Mouse (Mus musculus) bone marrow, adult 2 months (tissue): ENCODE measurements around the gene Hoxb7. TPM values are rescaled to one million over a fixed set of nuclear protein-coding genes. Genes with fewer than 3 reads are reported as not detected.

Experiments used
- H3K27ac ChIP-seq: fragments of 200-500 bp; 2 replicates; pipeline ENCODE4 v1.5.1; 2012; ENCODE audit warnings: low read depth, mild to moderate bottlenecking, control low read depth, inconsistent platforms, low read length; ENCODE audit not compliant: control insufficient read depth, poor library complexity, insufficient read depth
- H3K4me1 ChIP-seq: fragments of 200-500 bp; 2 replicates; pipeline ENCODE4 v1.6.1; 2011; ENCODE audit warnings: low read length; ENCODE audit not compliant: control insufficient read depth, insufficient read depth
- H3K4me3 ChIP-seq: fragments of 200-500 bp; replicated peaks from 2 replicates; pipeline ENCODE3; 2011; ENCODE audit warnings: mild to moderate bottlenecking, low read depth, low read length, control low read depth; ENCODE audit not compliant: control insufficient read depth
- CTCF ChIP-seq: fragments of 200-500 bp; IDR thresholded peaks from 2 replicates; pipeline ENCODE4 v1.5.1; 2011; ENCODE audit warnings: low read length, control low read depth; ENCODE audit not compliant: control insufficient read depth, insufficient read depth
- POLR2A ChIP-seq: fragments of 200-500 bp; IDR thresholded peaks from 2 replicates; pipeline ENCODE4 v1.6.1; 2011; ENCODE audit warnings: low read depth, mild to moderate bottlenecking, control low read depth, low read length, borderline replicate concordance; ENCODE audit not compliant: control insufficient read depth
- WGBS: fragments of 180-500 bp; shearing (Covaris S2); methylation state at CpG from one replicate; pipeline ENCODE4 v1.1.7; 2018; 5-methylcytosine and 5-hydroxymethylcytosine counted together
- polyA plus RNA-seq: library from polyadenylated mRNA; stranded (reverse); fragments of >200 nt; gene quantifications from 2 replicates; pipeline ENCODE4 v1.2.4, GENCODE M21; 2011; ENCODE audit warnings: low replicate concordance; ENCODE audit not compliant: missing spikeins, insufficient read depth, insufficient read length

The Hoxb7 gene
- polyA plus RNA-seq, 1 experiment: 2.5 TPM

DNA sequence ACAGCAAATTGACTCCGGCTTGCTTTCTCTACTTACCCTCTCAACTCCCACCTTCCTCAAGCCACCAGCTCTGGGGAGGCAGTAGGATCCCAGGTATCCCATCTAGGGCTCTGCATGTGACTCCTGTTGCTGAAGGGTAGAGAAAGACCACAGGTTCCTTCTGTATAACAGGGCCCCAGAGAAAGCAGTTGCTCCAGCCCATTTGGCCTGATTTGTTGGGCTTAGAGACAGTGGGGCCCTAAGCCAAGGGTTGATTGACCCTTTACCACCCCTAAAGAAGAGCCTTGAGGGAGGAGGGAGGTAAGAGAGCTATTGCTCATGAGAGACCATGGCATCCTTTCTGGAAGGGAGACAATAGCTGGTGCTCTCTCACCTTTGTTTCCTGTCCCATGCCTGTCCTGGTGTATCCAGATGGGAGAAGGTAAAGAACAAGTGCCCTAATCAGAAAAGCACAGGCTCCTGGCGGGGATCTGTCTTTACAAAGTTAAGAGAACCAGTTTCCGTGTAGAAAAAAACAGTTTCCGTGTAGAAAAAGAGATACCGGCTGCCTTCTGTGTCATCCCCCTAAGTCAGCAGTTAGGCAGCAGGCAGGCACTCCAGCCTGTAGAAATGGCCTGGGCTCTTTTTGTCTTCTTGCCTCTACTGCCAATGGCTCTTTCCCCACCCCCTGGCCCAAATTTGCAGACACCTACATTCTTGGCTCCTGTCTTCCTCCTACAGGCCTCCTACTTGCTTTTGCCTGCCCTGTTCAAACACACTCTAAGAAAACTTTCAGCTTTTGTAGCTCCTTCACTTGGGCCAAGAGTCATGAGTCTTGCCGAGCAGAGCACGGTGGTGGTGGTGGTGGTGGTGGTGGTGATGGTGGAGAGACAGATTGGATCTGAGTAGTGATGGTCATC lies 52.8 kb downstream of the Hoxb7 start:
- TF ChIP-seq POLR2A: no peak
- no peak for TF ChIP-seq CTCF
- no peak overlapping the region for H3K27ac ChIP-seq
- WGBS: 78% methylated on average over 7 of the region's 7 CpGs
- no peaks in the 10 kb centered on the region; the same call in 1 of the 2 replicates for H3K4me1 ChIP-seq
- H3K4me3 ChIP-seq: no peak overlapping the region

Other genes starting within 250 kb of the Hoxb7 start
- gene Ube2z, start 221.2 kb upstream of the Hoxb7 start, polyA plus RNA-seq: 16.8 and 26.9 TPM in 2 replicates
- 93.8 and 117 TPM in 2 replicates for gene Atp5g1, start 211.0 kb upstream of the Hoxb7 start, polyA plus RNA-seq
- 7.2 TPM in 1 of 2 replicates, not detected in the other for gene Calcoco2, start 174.7 kb upstream of the Hoxb7 start, polyA plus RNA-seq
- gene Ttll6, start 152.8 kb upstream of the Hoxb7 start, polyA plus RNA-seq: not detected in 2 replicates
- not detected in 2 replicates for gene Hoxb13, start 92.3 kb upstream of the Hoxb7 start, polyA plus RNA-seq
- gene Hoxb9, start 15.2 kb upstream of the Hoxb7 start, polyA plus RNA-seq: 0.77 TPM in 1 of 2 replicates, not detected in the other
- 0.75 TPM in 1 of 2 replicates, not detected in the other for gene Hoxb8, start 4.7 kb upstream of the Hoxb7 start, polyA plus RNA-seq
- gene Hoxb6, start 5.9 kb downstream of the Hoxb7 start, polyA plus RNA-seq: 1.8 and 4.4 TPM in 2 replicates
- gene Hoxb5, start 16.7 kb downstream of the Hoxb7 start, polyA plus RNA-seq: 0.52 and 1.3 TPM in 2 replicates
- 3.3 and 7.6 TPM in 2 replicates for gene Hoxb4, start 31.6 kb downstream of the Hoxb7 start, polyA plus RNA-seq
- gene Hoxb3, start 36.7 kb downstream of the Hoxb7 start, polyA plus RNA-seq: 1.0 TPM in 2 replicates
- 0.72 and 3.0 TPM in 2 replicates for gene Hoxb2, start 63.9 kb downstream of the Hoxb7 start, polyA plus RNA-seq
- gene Hoxb1, start 79.1 kb downstream of the Hoxb7 start, polyA plus RNA-seq: not detected in 2 replicates
- 4.9 and 5.0 TPM in 2 replicates for gene Skap1, start 178.0 kb downstream of the Hoxb7 start, polyA plus RNA-seq